Mouse (Mus musculus): ENCODE measurements around the gene Mbnl2.
A peak's percentile ranks its signal among the peaks of the same experiment; 100 is the strongest.

Mbnl2 gene

GRCm38 (mm10) chr14:120275246-120276238, at the start of gene Mbnl2:
Gene Mbnl2 (plus strand): TSS chr14:120275669.
- peak; percentile 98 for DNase-seq (ENCODE audit: low spot score)

GRCm38 (mm10) chr14:120232076-120232496, 43.4 kb upstream of the Mbnl2 start:
- DNase-seq (ENCODE audit: low spot score): no peak

GRCm38 (mm10) chr14:120235610-120236009, 39.9 kb upstream of the Mbnl2 start:
- DNase-seq (ENCODE audit: low spot score): peak; percentile 19

- no peak for DNase-seq (ENCODE audit: low spot score)
Measured at GRCm38 (mm10) chr14:120238501-120238900, 37.0 kb upstream of the Mbnl2 start.

GRCm38 (mm10) chr14:120240209-120240608, 35.3 kb upstream of the Mbnl2 start:
- DNase-seq (ENCODE audit: low spot score): no peak

GRCm38 (mm10) chr14:120242711-120243110, 32.8 kb upstream of the Mbnl2 start:
- DNase-seq (ENCODE audit: low spot score): no peak

GRCm38 (mm10) chr14:120245081-120245705, 30.3 kb upstream of the Mbnl2 start:
- DNase-seq (ENCODE audit: low spot score): no peak

GRCm38 (mm10) chr14:120253331-120253730, 22.1 kb upstream of the Mbnl2 start:
- DNase-seq (ENCODE audit: low spot score): no peak

GRCm38 (mm10) chr14:120256146-120256545, 19.3 kb upstream of the Mbnl2 start:
- DNase-seq (ENCODE audit: low spot score): no peak

GRCm38 (mm10) chr14:120256623-120257384, 18.7 kb upstream of the Mbnl2 start:
- no peak for DNase-seq (ENCODE audit: low spot score)

GRCm38 (mm10) chr14:120257483-120257882, 18.0 kb upstream of the Mbnl2 start:
- no peak for DNase-seq (ENCODE audit: low spot score)

- no peak for DNase-seq (ENCODE audit: low spot score)
Measured at GRCm38 (mm10) chr14:120259426-120259825, 16.0 kb upstream of the Mbnl2 start.

GRCm38 (mm10) chr14:120261606-120262005, 13.9 kb upstream of the Mbnl2 start:
- DNase-seq (ENCODE audit: low spot score): no peak

- DNase-seq (ENCODE audit: low spot score): no peak
Measured at GRCm38 (mm10) chr14:120262660-120263379, 12.6 kb upstream of the Mbnl2 start.

GRCm38 (mm10) chr14:120263380-120264135, 11.9 kb upstream of the Mbnl2 start:
- peak; percentile 56 for DNase-seq (ENCODE audit: low spot score)

GRCm38 (mm10) chr14:120265886-120266285, 9.6 kb upstream of the Mbnl2 start:
- DNase-seq (ENCODE audit: low spot score): no peak

GRCm38 (mm10) chr14:120267130-120267529, 8.3 kb upstream of the Mbnl2 start:
- DNase-seq (ENCODE audit: low spot score): no peak

- no peak for DNase-seq (ENCODE audit: low spot score)
Measured at GRCm38 (mm10) chr14:120270031-120270430, 5.4 kb upstream of the Mbnl2 start.

- DNase-seq (ENCODE audit: low spot score): no peak
Measured at GRCm38 (mm10) chr14:120270633-120271032, 4.8 kb upstream of the Mbnl2 start.

- DNase-seq (ENCODE audit: low spot score): no peak
Measured at GRCm38 (mm10) chr14:120271096-120271495, 4.4 kb upstream of the Mbnl2 start.

- no peak for DNase-seq (ENCODE audit: low spot score)
Measured at GRCm38 (mm10) chr14:120273766-120274165, 1.7 kb upstream of the Mbnl2 start.

Data from lung, postnatal 25 days (tissue).